Mouse (Mus musculus): ENCODE measurements at regions not wholly inside any gene's neighbourhood (a gene's known extent, or its start where the extent isn't known, plus 50 kb on each side); places are given as distances from the start of the nearest gene placed in this dataset.

- ATAC-seq (ENCODE audit: insufficient number of reproducible peaks, low FRiP score): no peak
- H3K36me3 ChIP-seq: no peaks in the 10 kb centered on the region
- 28% methylated on average over 5 of the region's 5 CpGs for WGBS
- H3K4me3 ChIP-seq: no peak overlapping the region
- H3K4me2 ChIP-seq: no peak overlapping the region
- peaks cover 71% of the 10 kb centered on the region for H3K27me3 ChIP-seq (replicated peaks)
- peaks cover 7% of the 10 kb centered on the region for H3K4me1 ChIP-seq (replicated peaks)
- H3K27ac ChIP-seq (ENCODE audit: poor library complexity, severe bottlenecking): no peak overlapping the region
- H3K9me3 ChIP-seq (replicated peaks): no peaks in the 10 kb centered on the region
- H3K9ac ChIP-seq: no peak overlapping the region
These were observed 253.4 kb upstream of the Prok2 start for GRCm38 (mm10) chr6:99979614-99980013.

- no peak overlapping the region for H3K9ac ChIP-seq
- H3K4me3 ChIP-seq: no peak overlapping the region
- no peak overlapping the region for H3K4me2 ChIP-seq
- peaks cover 67% of the 10 kb centered on the region for H3K27me3 ChIP-seq (replicated peaks)
- 0 out of 2 replicates have a peak, but pooled peaks cover 2% of the 10 kb centered on the region for H3K4me1 ChIP-seq (replicated peaks)
- no peak overlapping the region for H3K27ac ChIP-seq (ENCODE audit: poor library complexity, severe bottlenecking)
- H3K9me3 ChIP-seq (replicated peaks): no peaks in the 10 kb centered on the region
- no peaks in the 10 kb centered on the region for H3K36me3 ChIP-seq
- no peak for ATAC-seq (ENCODE audit: insufficient number of reproducible peaks, low FRiP score)
- WGBS: 55% methylated on average over 6 of the region's 6 CpGs
These were observed 252.1 kb upstream of the Prok2 start for GRCm38 (mm10) chr6:99978164-99978746.

GRCm38 (mm10) chr6:99976144-99976543 lies 250.0 kb upstream of the Prok2 start:
- Histone ChIP-seq H3K4me3 (no peak overlapping the region), H3K36me3 (no peaks in the 10 kb centered on the region), H3K9me3 (replicated peaks) (no peaks in the 10 kb centered on the region), H3K27ac (ENCODE audit: poor library complexity, severe bottlenecking) (no peak overlapping the region), H3K9ac (no peak overlapping the region), H3K4me1 (replicated peaks) (peaks cover 7% of the 10 kb centered on the region), H3K4me2 (no peak overlapping the region), H3K27me3 (replicated peaks) (peaks cover 66% of the 10 kb centered on the region)
- ATAC-seq (ENCODE audit: insufficient number of reproducible peaks, low FRiP score): no peak
- 67% methylated on average over 5 of the region's 5 CpGs for WGBS

- Histone ChIP-seq H3K27me3 (replicated peaks) (peaks cover 63% of the 10 kb centered on the region), H3K9me3 (replicated peaks) (no peaks in the 10 kb centered on the region), H3K4me2 (no peak overlapping the region), H3K9ac (no peak overlapping the region), H3K4me1 (replicated peaks) (peaks cover 10% of the 10 kb centered on the region), H3K4me3 (no peak overlapping the region), H3K36me3 (no peaks in the 10 kb centered on the region), H3K27ac (ENCODE audit: poor library complexity, severe bottlenecking) (no peak overlapping the region)
- ATAC-seq (ENCODE audit: insufficient number of reproducible peaks, low FRiP score): no peak
- 88% methylated on average over 7 of the region's 7 CpGs for WGBS
These were observed 249.3 kb upstream of the Prok2 start for GRCm38 (mm10) chr6:99975486-99975885.

- Histone ChIP-seq H3K4me1 (replicated peaks) (peaks cover 10% of the 10 kb centered on the region), H3K36me3 (no peaks in the 10 kb centered on the region), H3K27me3 (replicated peaks) (peaks cover 55% of the 10 kb centered on the region), H3K9me3 (replicated peaks) (no peaks in the 10 kb centered on the region), H3K4me2 (no peak overlapping the region), H3K27ac (ENCODE audit: poor library complexity, severe bottlenecking) (no peak overlapping the region), H3K4me3 (no peak overlapping the region), H3K9ac (no peak overlapping the region)
- ATAC-seq (ENCODE audit: insufficient number of reproducible peaks, low FRiP score): no peak
- WGBS: 66% methylated on average over 4 of the region's 4 CpGs
These were observed 248.3 kb upstream of the Prok2 start for GRCm38 (mm10) chr6:99974464-99974863.

- 41% methylated on average over 9 of the region's 9 CpGs for WGBS
- H3K4me1 ChIP-seq (replicated peaks): peaks cover 16% of the 10 kb centered on the region
- no peak overlapping the region for H3K4me2 ChIP-seq
- H3K4me3 ChIP-seq: no peak overlapping the region
- H3K27ac ChIP-seq (ENCODE audit: poor library complexity, severe bottlenecking): no peak overlapping the region
- H3K36me3 ChIP-seq: no peaks in the 10 kb centered on the region
- no peaks in the 10 kb centered on the region for H3K9me3 ChIP-seq (replicated peaks)
- 0 out of 2 replicates have a peak, but pooled peaks have one; percentile 25 for ATAC-seq (ENCODE audit: insufficient number of reproducible peaks, low FRiP score)
- H3K9ac ChIP-seq: no peak overlapping the region
- peaks cover 40% of the 10 kb centered on the region for H3K27me3 ChIP-seq (replicated peaks)
These were observed 245.2 kb upstream of the Prok2 start for GRCm38 (mm10) chr6:99971376-99971775.

- Histone ChIP-seq H3K4me1 (replicated peaks) (peaks cover 16% of the 10 kb centered on the region), H3K9me3 (replicated peaks) (peaks cover 5% of the 10 kb centered on the region), H3K4me2 (no peak overlapping the region), H3K4me3 (no peak overlapping the region), H3K27me3 (replicated peaks) (peaks cover 38% of the 10 kb centered on the region), H3K27ac (ENCODE audit: poor library complexity, severe bottlenecking) (no peak overlapping the region), H3K9ac (no peak overlapping the region), H3K36me3 (no peaks in the 10 kb centered on the region)
- WGBS: 60% methylated on average over 5 of the region's 5 CpGs
- no peak for ATAC-seq (ENCODE audit: insufficient number of reproducible peaks, low FRiP score)
These were observed 242.7 kb upstream of the Prok2 start for GRCm38 (mm10) chr6:99968889-99969288.

GRCm38 (mm10) chr6:99967465-99967864 lies 241.3 kb upstream of the Prok2 start:
- peaks cover 16% of the 10 kb centered on the region for H3K4me1 ChIP-seq (replicated peaks)
- no peak overlapping the region for H3K27ac ChIP-seq (ENCODE audit: poor library complexity, severe bottlenecking)
- H3K4me3 ChIP-seq: no peak overlapping the region
- no peaks in the 10 kb centered on the region for H3K36me3 ChIP-seq
- peaks cover 35% of the 10 kb centered on the region for H3K27me3 ChIP-seq (replicated peaks)
- no peak for ATAC-seq (ENCODE audit: insufficient number of reproducible peaks, low FRiP score)
- H3K9ac ChIP-seq: no peak overlapping the region
- WGBS: 63% methylated on average over 6 of the region's 6 CpGs
- H3K4me2 ChIP-seq: no peak overlapping the region
- H3K9me3 ChIP-seq (replicated peaks): peaks cover 5% of the 10 kb centered on the region

GRCm38 (mm10) chr6:99964540-99964939 lies 238.3 kb upstream of the Prok2 start:
- Histone ChIP-seq H3K4me2 (no peak overlapping the region), H3K9ac (no peak overlapping the region), H3K36me3 (no peaks in the 10 kb centered on the region), H3K4me3 (no peak overlapping the region), H3K9me3 (replicated peaks) (peaks cover 5% of the 10 kb centered on the region), H3K4me1 (replicated peaks) (peaks cover 12% of the 10 kb centered on the region), H3K27me3 (replicated peaks) (peaks cover 50% of the 10 kb centered on the region), H3K27ac (ENCODE audit: poor library complexity, severe bottlenecking) (no peak overlapping the region)
- no peak for ATAC-seq (ENCODE audit: insufficient number of reproducible peaks, low FRiP score)
- 86% methylated on average over 3 of the region's 3 CpGs for WGBS

- no peak overlapping the region for H3K9ac ChIP-seq
- peaks cover 17% of the 10 kb centered on the region for H3K4me1 ChIP-seq (replicated peaks)
- no peak overlapping the region for H3K4me3 ChIP-seq
- H3K27me3 ChIP-seq (replicated peaks): peaks cover 48% of the 10 kb centered on the region
- no peak overlapping the region for H3K4me2 ChIP-seq
- H3K9me3 ChIP-seq (replicated peaks): peaks cover 5% of the 10 kb centered on the region
- WGBS: 74% methylated on average over 4 of the region's 4 CpGs
- no peaks in the 10 kb centered on the region for H3K36me3 ChIP-seq
- no peak overlapping the region for H3K27ac ChIP-seq (ENCODE audit: poor library complexity, severe bottlenecking)
- ATAC-seq (ENCODE audit: insufficient number of reproducible peaks, low FRiP score): no peak
These were observed 237.8 kb upstream of the Prok2 start for GRCm38 (mm10) chr6:99964007-99964406.

GRCm38 (mm10) chr6:99959371-99959770 lies 233.2 kb upstream of the Prok2 start:
- no peak overlapping the region for H3K4me3 ChIP-seq
- no peak overlapping the region for H3K4me2 ChIP-seq
- no peaks in the 10 kb centered on the region for H3K9me3 ChIP-seq (replicated peaks)
- peaks cover 56% of the 10 kb centered on the region for H3K27me3 ChIP-seq (replicated peaks)
- H3K9ac ChIP-seq: no peak overlapping the region
- ATAC-seq (ENCODE audit: insufficient number of reproducible peaks, low FRiP score): no peak
- WGBS: 45% methylated on average over 4 of the region's 4 CpGs
- no peaks in the 10 kb centered on the region for H3K36me3 ChIP-seq
- H3K27ac ChIP-seq (ENCODE audit: poor library complexity, severe bottlenecking): no peak overlapping the region
- H3K4me1 ChIP-seq (replicated peaks): peaks cover 28% of the 10 kb centered on the region

All from heart, embryonic 12.5 days (tissue).